Mouse (Mus musculus) lung, embryonic 16.5 days (tissue): ENCODE data around the gene Nrm. TPM values are rescaled to one million over a fixed set of nuclear protein-coding genes. Genes with fewer than 3 reads are reported as not detected.
A peak's percentile ranks its signal among the peaks of the same experiment; 100 is the strongest.

Source experiments
- ATAC-seq: fragments of 200-750 bp; cut with Nextera tagmentation; 2 replicates; pipeline ENCODE4 v1.8.0; 2017; ENCODE audit warnings: low read depth, mild to moderate bottlenecking, moderate library complexity
- H3K27ac ChIP-seq: fragments of 300-500 bp; sonication (generic); 2 replicates; pipeline ENCODE4 v1.5.1; 2014; ENCODE audit warnings: mild to moderate bottlenecking, control low read depth, low read length
- H3K27me3 ChIP-seq: fragments of 300-500 bp; sonication (generic); 2 replicates; pipeline ENCODE4 v1.6.1; 2014; ENCODE audit warnings: low read depth, low read length, mixed read lengths; ENCODE audit not compliant: control insufficient read depth, insufficient read depth
- H3K36me3 ChIP-seq: fragments of 300-500 bp; sonication (generic); 2 replicates; pipeline ENCODE4 v1.6.1; 2014; ENCODE audit warnings: low read length; ENCODE audit not compliant: control insufficient read depth, insufficient read depth
- H3K4me1 ChIP-seq: fragments of 300-500 bp; sonication (generic); replicated peaks from 2 replicates; pipeline ENCODE4 v1.6.1; 2014; ENCODE audit warnings: low read length, mixed read lengths; ENCODE audit not compliant: control insufficient read depth, insufficient read depth
- H3K4me2 ChIP-seq: fragments of 300-500 bp; sonication (generic); 2 replicates; pipeline ENCODE4 v1.6.1; 2014; ENCODE audit warnings: low read depth, low read length, control low read depth
- H3K4me3 ChIP-seq: fragments of 300-500 bp; sonication (generic); 2 replicates; pipeline ENCODE4 v1.5.1; 2014; ENCODE audit warnings: mild to moderate bottlenecking, low read length, control low read depth
- H3K9ac ChIP-seq: fragments of 300-500 bp; sonication (generic); 2 replicates; pipeline ENCODE4 v1.6.1; 2014; ENCODE audit warnings: low read length, control low read depth
- H3K9me3 ChIP-seq: fragments of 300-500 bp; sonication (generic); 2 replicates; pipeline ENCODE4 v1.6.1; 2016; ENCODE audit warnings: low read length; ENCODE audit not compliant: control insufficient read depth
- WGBS: fragments of 180-500 bp; shearing (Covaris S2); extraction: QIAGEN DNeasy Blood & Tissue Kit; methylation state at CpG from one replicate; pipeline ENCODE4 v1.1.7; 2014; 5-methylcytosine and 5-hydroxymethylcytosine counted together
- polyA plus RNA-seq: library from polyadenylated mRNA; unstranded; fragments of >200 nt; fragmentation: Nextera tagmentation; extraction: Ambion mirVana; gene quantifications from 2 replicates; pipeline ENCODE4 v1.2.1, GENCODE M21; 2015

The Nrm gene
- polyA plus RNA-seq, 1 experiment from 2014 or later = 65.6 TPM

DNA sequence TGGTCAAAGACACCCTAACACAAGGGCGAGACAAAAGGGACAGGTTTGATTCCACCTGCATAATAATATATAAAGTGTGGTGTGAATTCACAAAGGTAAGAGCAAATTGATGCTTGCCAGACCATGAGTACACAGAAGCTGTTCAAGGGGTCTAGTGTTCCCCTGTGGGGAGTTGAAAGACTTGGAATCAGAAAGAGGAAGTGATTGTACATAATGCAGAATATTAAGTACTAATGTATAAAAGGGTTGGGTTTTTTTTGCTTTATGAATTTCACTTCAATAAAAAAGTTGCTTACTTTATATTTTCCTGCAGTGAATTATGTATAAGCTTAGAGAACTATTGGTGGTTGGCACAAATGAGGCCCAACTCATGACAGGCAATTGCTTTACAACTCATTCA, 1.7 kb upstream of the Nrm start:
- H3K4me1 ChIP-seq = peaks cover 8% of the 10 kb centered on the region
- H3K36me3 ChIP-seq = peaks cover 18% of the 10 kb centered on the region
- no peak overlapping the region for H3K4me2 ChIP-seq
- WGBS = 90% methylated on average over 1 of the region's 1 CpGs
- no peaks in the 10 kb centered on the region for H3K27me3 ChIP-seq
- H3K9ac ChIP-seq = no peak overlapping the region
- no peak overlapping the region for H3K27ac ChIP-seq
- H3K4me3 ChIP-seq = no peak overlapping the region
- no peak for ATAC-seq
- H3K9me3 ChIP-seq = no peaks in the 10 kb centered on the region

DNA sequence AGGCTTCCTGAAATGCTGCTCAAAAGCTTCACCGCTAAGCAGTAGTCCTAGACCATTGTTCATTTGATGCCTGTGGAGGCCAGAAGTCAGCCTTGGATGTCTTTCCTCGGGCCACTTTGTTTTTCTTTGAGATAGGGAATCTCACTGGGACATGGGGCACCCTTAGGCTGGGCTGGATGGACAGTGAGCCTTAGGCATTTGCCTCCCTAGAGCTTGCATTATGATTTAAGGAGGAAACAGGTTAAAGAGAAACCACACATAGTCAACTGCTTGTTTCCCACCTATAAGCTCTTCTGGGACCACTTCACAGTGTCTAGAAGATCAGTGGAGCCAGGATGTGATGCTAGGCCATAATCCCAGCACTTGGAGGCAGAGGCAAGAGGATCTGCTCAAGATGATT, 1.3 kb upstream of the Nrm start:
- ATAC-seq = no peak
- Histone ChIP-seq H3K27me3 (no peaks in the 10 kb centered on the region), H3K9me3 (no peaks in the 10 kb centered on the region), H3K4me2 (no peak overlapping the region), H3K27ac (no peak overlapping the region), H3K4me3 (no peak overlapping the region), H3K4me1 (peaks cover 9% of the 10 kb centered on the region), H3K36me3 (peaks cover 18% of the 10 kb centered on the region), H3K9ac (no peak overlapping the region)
- WGBS = 50% methylated on average over 2 of the region's 2 CpGs

DNA sequence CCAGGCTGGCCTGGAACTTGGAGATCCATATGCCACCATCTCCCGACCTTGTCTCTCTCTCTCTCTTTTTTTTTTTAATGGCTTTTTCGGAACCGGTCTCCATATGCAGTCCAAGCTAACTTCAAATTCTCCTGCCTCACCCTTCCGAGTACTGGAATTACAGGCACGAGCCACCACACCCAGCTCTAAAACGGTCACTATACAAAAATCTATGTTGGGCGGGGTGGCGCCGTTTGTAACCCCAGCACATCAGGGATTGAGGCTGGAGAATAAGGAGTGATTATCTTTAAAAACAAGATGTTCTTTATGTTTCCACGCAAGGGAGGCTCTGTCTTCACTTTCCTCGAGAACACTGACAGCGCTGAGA, 304 bp upstream of the Nrm start:
- 3% methylated on average over 12 of the region's 12 CpGs for WGBS
- Histone ChIP-seq H3K4me3 (peak overlapping the region; percentile 88), H3K4me2 (peak overlapping the region; percentile 78), H3K27me3 (no peaks in the 10 kb centered on the region), H3K36me3 (peaks cover 18% of the 10 kb centered on the region), H3K4me1 (peaks cover 13% of the 10 kb centered on the region), H3K9me3 (no peaks in the 10 kb centered on the region), H3K9ac (peak overlapping the region; percentile 81), H3K27ac (peak overlapping the region; percentile 96)
- peak; percentile 9 for ATAC-seq

DNA sequence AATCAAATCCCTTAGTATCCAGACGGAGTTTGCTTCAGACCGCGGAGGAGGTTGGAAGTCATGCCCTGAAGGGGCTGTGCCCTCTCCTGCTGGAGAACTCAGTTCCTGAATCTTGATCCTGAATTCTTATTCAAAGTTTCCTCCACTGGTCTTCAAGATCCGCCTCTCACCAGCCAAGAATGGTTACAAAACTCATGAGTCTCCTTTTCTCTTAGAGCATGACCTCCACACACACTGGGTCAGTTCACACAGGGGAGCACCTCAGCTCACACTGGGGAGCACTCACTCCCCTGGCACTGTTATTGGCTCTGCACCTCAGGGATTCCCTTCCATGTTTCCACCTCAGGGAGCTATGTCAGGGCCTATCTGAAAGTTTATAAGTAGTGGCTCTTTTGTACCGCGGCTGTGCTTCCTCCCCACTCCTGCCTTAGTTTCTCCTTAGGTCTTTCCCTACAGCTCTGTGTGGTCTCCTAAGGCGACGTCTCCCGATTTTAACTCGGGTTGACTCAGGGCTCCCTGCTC, 3.8 kb downstream of the Nrm start:
- Histone ChIP-seq H3K4me1 (peaks cover 31% of the 10 kb centered on the region), H3K4me2 (peak overlapping the region; percentile 94), H3K27ac (peak overlapping the region; percentile 99), H3K9me3 (no peaks in the 10 kb centered on the region), H3K4me3 (peak overlapping the region; percentile 66), H3K9ac (peak overlapping the region; percentile 81), H3K27me3 (no peaks in the 10 kb centered on the region), H3K36me3 (no peaks in the 10 kb centered on the region)
- no peak for ATAC-seq
- 29% methylated on average over 10 of the region's 10 CpGs for WGBS

DNA sequence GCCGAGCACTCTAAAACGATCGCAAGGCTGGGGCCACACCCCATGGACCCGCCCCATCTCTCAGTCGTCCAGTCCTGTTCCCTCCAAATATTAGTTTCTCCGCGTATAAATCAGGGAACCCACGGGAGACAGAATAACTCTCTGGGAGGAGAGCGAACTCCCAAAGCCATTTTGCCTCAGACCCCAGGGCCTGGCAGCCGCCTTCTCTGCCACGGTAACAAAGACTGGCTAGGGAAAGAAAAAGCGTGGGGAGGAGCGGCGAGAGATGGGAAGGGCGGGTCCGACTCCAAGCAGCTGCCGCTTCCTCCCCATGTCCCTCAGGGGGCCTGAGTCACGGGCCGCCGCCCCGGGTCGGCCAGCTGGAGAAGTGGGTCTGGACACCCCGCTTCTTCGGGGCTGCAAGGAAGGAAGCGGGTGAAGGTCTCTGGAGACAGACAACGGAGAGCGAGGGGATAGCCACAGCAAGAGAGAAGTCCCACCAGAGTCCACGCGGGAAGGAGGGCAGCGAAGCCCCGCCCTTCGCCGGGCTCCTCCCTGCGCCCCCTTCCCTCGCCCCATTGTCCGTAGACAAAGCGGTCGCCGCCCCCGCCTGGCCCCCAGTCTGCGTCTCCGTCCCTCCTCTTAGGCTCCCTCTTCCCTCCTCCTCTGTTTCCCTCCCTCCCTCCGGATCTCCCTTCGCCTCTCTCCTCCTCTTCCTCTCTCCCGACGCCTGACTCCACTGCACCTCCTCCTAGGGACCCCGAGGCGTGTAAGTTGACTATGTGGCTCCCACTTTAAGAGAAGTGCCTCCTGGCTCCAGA, 4.6 kb downstream of the Nrm start, which contains the start of gene Ppp1r18:
TSS of gene Ppp1r18 (plus strand) at position 113 of the 800 bp plus-strand sequence.
- Histone ChIP-seq H3K4me1 (peaks cover 36% of the 10 kb centered on the region), H3K9me3 (no peaks in the 10 kb centered on the region), H3K27me3 (no peaks in the 10 kb centered on the region), H3K9ac (peak within 1 kb of the TSS; percentile 81), H3K27ac (peak within 1 kb of the TSS; percentile 99), H3K36me3 (no peaks in the 10 kb centered on the region), H3K4me3 (peak within 1 kb of the TSS; percentile 66), H3K4me2 (peak within 1 kb of the TSS; percentile 94)
- ATAC-seq = peak; percentile 75
- under 1% methylated on average over 45 of the region's 48 CpGs for WGBS

DNA sequence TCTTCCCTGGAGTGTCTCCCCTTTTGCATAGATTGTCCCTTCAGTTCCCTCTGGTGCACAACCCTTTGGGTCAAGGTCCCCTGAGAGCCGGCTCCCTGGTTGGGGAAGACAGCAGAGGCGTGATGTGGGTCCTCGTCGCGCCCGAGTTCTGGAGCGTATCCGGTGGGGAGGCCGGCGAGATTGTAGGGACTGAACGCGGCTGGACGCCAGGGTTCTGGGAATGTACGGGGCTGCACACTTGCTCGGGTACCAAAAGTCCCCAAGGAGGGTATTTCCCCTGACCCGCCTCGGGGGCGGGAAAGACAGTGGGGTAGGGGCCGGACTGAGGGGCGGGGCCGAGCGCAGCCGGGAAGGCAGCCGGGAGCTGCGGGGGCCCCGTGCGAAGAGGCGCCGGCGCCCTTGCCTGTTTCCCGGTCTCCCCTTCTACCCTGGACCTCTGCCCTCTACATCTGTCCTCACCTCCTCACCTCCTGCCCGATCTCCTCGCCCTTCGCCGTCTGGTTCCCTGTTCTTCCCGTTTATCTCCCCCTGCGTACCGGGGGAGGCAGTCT, 5.2 kb downstream of the Nrm start:
- WGBS = under 1% methylated on average over 38 of the region's 38 CpGs
- H3K9ac ChIP-seq = peak overlapping the region; percentile 81

DNA sequence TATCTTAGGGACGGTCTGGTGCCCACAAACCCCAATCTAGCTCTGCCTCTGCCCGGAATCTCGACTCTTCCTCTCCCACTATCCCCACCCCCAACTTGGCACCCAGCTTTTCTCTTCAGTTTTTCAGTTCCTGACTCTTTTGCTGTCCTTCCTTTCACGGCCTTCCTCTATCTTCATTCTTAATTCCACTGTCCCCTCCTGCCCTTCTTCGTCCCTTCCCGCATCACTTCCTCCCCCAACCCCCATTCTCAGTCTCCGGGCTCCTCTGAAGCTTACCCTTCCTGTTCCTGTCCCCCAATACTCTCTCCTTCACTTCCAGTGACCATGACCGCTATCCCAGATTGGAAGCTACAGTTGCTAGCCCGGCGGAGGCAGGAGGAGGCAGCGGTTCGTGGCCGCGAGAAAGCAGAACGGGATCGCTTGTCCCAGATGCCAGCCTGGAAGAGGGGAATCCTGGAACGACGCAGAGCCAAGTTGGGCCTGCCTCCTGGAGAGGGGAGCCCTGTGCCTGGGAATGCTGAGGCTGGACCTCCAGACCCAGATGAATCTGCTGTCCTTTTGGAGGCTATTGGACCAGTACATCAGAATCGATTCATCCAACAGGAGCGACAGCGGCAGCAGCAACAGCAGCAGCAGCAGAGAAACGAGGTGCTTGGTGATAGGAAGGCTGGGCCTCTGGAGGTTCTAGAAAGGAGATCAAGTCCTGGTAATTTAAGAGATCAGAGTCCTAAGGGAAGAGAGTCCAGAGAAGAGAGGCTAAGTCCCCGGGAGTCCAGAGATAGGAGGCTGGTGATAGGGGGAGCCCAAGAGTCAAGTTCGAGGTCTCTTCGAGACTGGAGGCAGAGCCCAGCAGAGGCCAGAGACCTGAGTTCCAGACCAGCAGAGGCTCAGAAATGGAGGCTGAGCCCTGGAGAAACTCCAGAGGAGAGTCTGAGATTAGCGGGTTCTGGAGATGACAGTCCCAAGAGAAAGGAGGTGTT, 6.1 kb downstream of the Nrm start:
- peak overlapping the region; percentile 66 for H3K4me3 ChIP-seq
- H3K4me1 ChIP-seq = peaks cover 33% of the 10 kb centered on the region
- no peak for ATAC-seq
- 0 out of 2 replicates have a peak, but pooled peaks cover 2% of the 10 kb centered on the region for H3K9me3 ChIP-seq
- H3K4me2 ChIP-seq = peak overlapping the region; percentile 94
- H3K27me3 ChIP-seq = no peaks in the 10 kb centered on the region
- H3K36me3 ChIP-seq = peaks cover 5% of the 10 kb centered on the region; the same call in 1 of the 2 replicates
- H3K27ac ChIP-seq = peak overlapping the region; percentile 99
- WGBS = 8% methylated on average over 26 of the region's 26 CpGs
- peak overlapping the region; percentile 81 for H3K9ac ChIP-seq

More for the DNA sequence above, 5.2 kb downstream of the Nrm start:
- ATAC-seq = peak; percentile 60
- peaks cover 3% of the 10 kb centered on the region; the same call in 1 of the 2 replicates for H3K36me3 ChIP-seq
- peak overlapping the region; percentile 99 for H3K27ac ChIP-seq
- 0 out of 2 replicates have a peak, but pooled peaks cover 1% of the 10 kb centered on the region for H3K9me3 ChIP-seq
- peak overlapping the region; percentile 66 for H3K4me3 ChIP-seq
- no peaks in the 10 kb centered on the region for H3K27me3 ChIP-seq
- peak overlapping the region; percentile 94 for H3K4me2 ChIP-seq
- peaks cover 36% of the 10 kb centered on the region for H3K4me1 ChIP-seq

DNA sequence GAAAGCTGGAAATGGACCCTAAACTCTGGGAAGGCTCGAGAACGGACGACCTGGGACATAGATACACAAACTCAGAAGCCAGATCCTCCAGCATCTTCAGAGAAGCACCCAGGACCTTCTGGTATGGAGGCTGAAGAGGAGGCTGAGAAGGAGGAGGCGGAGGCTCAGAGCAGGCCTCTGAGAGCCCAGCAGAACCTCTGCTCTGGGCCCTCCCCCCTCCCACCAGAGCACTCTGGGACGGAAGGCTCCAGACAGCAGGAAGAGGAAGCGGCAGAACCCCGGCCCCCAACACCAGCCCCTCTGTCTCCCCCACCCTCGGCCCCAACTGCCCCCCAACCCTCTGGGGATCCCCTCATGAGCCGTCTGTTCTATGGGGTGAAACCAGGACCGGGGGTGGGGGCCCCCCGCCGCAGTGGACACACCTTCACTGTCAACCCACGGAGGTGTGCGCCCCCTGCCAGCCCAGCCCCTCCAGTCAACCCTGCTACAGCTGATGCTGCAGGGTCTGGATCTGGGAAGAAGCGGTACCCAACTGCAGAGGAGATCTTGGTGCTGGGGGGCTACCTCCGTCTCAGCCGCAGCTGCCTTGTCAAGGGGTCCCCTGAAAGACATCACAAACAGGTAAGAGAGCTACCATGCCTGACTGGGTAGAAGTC, 7.2 kb downstream of the Nrm start:
- WGBS = 15% methylated on average over 17 of the region's 17 CpGs
- Histone ChIP-seq H3K36me3 (peaks cover 5% of the 10 kb centered on the region; the same call in 1 of the 2 replicates), H3K9ac (peak overlapping the region; percentile 81), H3K9me3 (0 out of 2 replicates have a peak, but pooled peaks cover 2% of the 10 kb centered on the region), H3K4me3 (peak overlapping the region; percentile 66), H3K4me1 (peaks cover 33% of the 10 kb centered on the region), H3K4me2 (peak overlapping the region; percentile 94), H3K27me3 (no peaks in the 10 kb centered on the region), H3K27ac (peak overlapping the region; percentile 99)
- ATAC-seq = no peak
